Mouse (Mus musculus): ENCODE results near the gene Gm49394.

Gm49394 gene

DNA sequence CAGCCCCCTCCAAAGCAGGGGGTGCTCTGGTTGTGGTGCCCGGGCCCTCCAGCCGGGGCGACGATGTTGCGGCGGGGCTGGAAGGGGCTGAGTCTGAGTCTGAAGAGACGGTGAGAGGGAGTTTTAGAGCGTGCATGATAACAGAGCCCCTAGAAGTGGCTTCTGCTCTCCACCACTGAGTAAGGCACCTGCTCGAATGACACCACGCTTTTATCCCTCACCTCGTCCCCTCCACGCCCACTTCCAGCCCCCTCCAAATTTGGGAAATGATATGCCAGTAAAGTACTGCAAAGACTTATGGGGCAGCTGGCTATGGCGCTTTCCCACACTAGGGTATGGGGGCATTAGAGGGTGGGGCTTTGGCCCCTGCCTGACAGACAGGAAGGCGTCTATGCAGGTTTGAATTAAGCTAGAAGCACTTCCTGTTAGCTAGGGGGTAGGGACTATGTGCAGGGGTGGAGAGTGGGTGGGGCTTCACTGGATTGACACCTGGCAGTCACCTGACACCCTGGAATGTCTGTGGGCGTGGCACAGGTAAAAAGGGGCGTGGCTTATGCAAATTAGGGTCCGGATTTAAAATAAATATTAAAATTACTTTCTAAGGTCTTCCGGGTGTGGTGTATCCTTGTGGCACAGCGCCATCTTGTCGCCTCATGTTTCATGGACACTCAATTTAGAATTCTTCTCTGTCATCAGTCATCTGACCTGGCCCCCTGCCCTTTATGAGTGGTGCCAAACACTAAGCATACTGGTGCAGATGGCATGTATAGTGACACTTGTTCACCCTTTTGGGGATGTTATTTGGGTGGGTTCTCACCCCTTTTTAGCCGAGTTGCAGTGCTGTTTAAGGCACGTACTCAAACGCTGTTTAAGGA is at the start of gene Gm49394:
Gene Gm49394, minus strand, starts transcription at position 192 of the 875 bp plus-strand sequence.
- no peak for DNase-seq

DNA sequence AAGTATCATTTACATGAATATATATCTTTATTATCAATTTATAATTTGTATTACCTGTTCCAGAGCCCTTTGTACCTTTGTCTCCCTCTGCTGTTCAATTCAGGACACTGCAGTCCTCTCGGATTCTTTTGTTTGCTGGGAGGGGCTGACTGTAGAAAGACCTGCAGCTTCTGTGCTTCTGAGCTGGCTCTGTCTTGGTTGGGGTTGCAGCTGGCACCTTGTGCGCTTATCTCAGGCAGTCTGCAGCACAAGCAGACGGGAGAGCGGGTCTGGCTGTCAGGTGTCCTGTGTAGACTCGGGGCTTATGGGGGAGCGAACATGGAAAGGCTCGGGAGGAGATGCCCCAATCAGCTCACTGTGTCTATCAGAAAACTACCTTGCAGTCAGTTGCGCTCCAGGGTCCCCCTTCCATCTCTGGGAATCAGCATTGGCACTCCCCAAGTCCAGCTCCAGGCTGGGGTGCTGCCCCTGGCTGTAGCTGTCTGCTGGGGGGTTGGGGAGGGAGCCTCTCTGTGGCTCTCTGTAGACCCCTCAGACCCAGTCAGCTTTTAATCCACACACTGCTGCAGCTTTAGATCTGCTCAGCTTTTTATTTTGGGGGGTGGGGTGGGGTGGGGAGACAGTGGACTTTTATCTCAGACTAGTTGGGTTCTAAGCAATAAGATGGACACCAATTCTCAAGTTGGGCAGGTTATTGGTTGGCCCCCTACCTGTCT is 45.2 kb upstream of the Gm49394 start:
- peak; percentile 66 for DNase-seq

DNA sequence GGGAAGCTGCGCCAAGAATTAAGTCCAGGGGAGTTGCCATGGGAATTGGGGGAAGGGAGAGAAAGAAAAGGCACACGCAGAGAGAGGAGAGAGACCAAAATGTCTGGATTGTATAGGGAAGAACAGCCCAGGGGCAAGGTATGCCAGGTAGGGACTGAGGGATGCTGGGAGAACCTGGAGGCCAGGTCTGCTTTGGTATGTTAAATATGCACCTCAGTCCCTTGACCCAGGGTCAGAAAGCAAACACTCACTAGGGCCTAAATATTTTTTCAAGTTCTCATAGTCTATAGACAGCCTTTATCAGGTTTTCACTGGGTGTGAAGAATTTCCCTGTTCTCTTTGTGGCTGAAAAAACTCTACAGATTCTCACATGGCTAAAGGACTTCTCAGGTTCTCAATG is 37.1 kb upstream of the Gm49394 start:
- no peak for DNase-seq

GRCm38 (mm10) chr7:142699334-142699860 is 29.7 kb upstream of the Gm49394 start:
- DNase-seq = no peak

- DNase-seq = no peak
These were observed 8.9 kb upstream of the Gm49394 start for GRCm38 (mm10) chr7:142678611-142679010.

GRCm38 (mm10) chr7:142675644-142676043 is 5.9 kb upstream of the Gm49394 start:
- peak; percentile 63 for DNase-seq

GRCm38 (mm10) chr7:142675141-142675540 is 5.4 kb upstream of the Gm49394 start:
- no peak for DNase-seq

- DNase-seq = peak; percentile 56
These were observed 2.4 kb upstream of the Gm49394 start for GRCm38 (mm10) chr7:142672120-142672519.

- DNase-seq = no peak
These were observed 1.3 kb upstream of the Gm49394 start for GRCm38 (mm10) chr7:142671067-142671466.

DNA sequence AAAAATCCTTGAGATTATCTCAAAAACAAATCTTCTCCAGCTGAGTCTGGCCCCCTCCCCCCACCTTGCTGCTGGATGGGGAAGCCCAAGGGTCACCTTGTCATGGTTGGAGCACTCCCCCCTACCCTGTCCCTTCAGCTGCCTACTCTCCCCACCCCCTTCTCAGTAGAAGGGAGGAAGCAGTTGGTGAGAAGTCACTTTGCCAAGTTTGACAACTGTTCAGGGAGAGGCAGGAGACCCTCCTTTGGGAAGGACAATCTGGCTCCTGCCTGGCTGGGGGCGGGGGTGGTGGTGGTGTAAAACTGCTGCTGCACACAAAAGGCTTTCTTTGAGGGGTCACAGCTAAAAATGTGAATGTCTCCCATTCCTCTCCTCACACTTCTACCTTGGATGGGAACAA is 1.4 kb downstream of the Gm49394 start:
- DNase-seq = no peak

DNA sequence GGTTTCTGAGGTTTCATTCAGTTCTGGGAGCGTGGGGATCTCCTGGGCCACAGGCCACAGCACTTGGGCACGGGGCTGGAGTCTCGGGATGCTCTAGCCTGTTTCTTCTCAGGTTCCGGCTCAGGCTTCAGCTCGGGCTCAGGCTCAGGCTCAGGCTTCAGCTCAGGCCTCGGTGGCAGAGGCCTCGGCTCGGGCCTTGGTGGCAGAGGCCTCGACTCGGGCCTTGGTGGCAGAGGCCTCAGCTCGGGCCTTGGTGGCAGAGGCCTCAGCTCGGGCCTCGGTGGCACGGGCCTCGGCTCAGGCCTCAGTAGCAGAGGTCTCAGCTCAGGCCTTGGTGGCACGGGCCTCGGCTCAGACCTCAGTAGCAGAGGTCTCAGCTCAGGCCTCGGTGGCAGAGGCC is 2.2 kb downstream of the Gm49394 start:
- DNase-seq = no peak

GRCm38 (mm10) chr7:142666659-142667058 is 3.1 kb downstream of the Gm49394 start, which contains the start of gene Igf2:
TSS of gene Igf2 (minus strand) at chr7:142666816.
- DNase-seq = no peak

DNA sequence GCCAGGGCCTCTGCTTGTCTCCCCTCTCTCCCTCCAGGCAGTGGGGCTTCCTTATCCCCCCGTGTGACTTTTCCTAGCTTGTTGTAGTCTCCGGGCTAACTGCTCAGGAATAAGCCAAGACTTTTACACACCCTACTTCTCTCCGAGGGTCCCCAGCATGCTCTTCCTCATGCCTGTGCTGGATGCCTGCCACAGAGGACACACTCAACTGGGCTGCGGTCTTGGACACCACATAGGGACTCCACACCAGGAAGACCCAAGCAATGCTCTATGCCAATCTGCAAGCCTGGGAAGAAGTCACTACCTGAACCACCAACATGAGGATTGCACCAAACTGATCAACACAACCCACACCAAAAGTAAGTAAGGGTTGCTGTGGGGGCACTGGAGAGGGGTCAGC is 3.6 kb downstream of the Gm49394 start:
- DNase-seq = no peak

GRCm38 (mm10) chr7:142665364-142665763 is 4.4 kb downstream of the Gm49394 start:
- DNase-seq = no peak

DNA sequence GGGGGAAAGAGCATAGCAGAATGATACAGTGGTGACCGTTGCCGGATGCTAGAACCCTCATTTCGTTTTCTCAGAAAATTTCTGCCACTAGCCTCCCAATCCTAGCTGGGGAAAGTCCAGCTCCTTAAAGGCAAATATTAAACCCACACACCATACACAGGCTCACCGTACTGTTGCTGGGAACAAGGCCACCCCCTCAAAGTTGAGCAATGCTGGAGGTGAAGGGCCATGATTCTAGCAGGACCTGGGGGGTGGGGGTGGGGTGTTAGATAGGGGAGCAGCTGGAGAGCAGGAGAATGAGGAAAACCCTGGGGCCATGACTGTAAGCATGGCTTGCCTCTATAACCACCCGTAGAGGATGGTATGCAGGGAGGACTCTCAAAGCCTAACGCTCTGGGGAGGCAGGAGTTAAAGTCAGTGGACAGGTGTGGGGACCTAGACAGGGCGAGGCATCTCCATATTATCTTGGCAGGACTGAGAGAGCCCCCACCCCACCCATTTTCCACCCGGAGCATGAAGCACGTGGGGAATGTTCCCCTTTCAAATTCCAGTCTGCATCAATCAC is 5.2 kb downstream of the Gm49394 start:
- no peak for DNase-seq

DNA sequence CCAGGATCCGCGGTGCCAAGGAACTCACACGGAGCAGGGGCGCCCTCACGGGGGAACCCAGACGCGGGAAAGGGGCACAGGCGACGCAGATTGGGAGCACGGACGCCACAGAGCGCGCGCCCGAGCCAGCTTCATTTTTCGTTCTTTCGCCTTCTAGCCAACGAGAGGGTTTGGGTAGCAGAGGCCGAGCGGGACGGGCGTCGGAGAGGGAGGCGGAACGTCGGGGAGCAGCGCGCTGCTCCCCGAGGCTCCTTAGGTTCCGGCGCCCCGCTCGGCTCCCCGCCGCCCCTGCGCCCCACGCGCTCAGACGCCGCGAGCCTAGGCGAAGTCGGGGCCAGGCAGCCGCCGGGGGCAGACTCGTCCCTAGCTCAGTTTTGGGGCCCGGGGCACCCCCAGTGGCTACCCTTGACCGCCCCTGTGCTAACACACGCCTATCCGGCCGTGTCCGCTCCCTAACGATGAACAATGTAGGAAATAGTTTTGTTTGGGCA is 5.8 kb downstream of the Gm49394 start:
- DNase-seq = peak; percentile 78

DNA sequence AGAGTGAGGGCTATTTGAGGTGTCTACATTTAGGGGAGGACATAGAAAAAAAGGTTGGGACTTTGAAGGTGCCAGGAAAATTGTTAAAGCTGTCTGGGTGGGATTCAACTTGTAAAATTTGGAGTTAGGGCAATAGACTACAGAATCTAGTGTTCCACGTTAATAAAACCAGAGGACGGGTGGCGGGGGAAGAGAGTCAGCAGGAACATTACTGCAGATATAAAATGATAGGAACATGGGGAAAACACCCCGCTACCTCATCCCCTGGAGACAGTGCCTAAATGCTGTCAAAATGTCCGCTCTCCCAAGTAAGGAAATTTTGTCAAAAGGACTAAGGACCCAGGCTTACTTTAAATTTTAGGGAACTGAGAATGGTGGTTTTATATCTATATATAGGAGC is 6.6 kb downstream of the Gm49394 start:
- DNase-seq = no peak

- DNase-seq = no peak
These were observed 7.9 kb downstream of the Gm49394 start for GRCm38 (mm10) chr7:142661811-142662210.

DNA sequence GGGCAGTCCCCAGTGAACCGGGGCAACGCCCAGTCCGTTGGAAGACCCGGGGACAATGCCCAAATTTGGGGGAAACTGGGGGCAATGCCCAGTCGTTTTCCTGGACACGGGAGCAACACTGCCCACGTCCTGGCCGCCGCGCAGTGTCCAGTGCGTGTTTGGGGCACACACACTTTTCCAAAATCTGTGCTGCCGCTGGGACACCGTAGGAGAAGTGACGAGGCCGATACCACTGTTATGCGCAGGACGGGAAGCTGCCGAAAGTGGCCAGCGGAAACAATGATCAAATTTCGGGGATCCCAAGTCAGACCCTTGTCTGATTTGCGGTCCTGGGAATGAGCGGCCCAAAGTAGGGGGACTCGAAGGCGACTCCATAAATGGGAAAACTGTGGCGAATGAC is 8.7 kb downstream of the Gm49394 start:
- no peak for DNase-seq

DNA sequence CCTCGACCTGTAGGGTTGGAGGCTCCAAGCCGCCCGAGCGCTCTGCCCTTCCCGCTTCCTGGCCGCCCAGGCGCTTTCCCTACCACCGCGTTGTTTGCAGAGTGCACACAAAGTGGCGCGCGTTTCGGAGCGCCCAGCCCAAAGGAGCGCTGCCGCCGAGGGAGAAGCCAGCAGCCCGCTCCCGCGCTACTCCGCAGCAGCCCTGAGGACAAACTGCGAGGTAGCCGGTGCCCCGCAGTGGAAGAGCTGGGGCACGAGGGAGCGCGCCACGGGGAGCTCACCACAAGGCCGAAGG is 9.1 kb downstream of the Gm49394 start:
- DNase-seq = peak; percentile 32

DNA sequence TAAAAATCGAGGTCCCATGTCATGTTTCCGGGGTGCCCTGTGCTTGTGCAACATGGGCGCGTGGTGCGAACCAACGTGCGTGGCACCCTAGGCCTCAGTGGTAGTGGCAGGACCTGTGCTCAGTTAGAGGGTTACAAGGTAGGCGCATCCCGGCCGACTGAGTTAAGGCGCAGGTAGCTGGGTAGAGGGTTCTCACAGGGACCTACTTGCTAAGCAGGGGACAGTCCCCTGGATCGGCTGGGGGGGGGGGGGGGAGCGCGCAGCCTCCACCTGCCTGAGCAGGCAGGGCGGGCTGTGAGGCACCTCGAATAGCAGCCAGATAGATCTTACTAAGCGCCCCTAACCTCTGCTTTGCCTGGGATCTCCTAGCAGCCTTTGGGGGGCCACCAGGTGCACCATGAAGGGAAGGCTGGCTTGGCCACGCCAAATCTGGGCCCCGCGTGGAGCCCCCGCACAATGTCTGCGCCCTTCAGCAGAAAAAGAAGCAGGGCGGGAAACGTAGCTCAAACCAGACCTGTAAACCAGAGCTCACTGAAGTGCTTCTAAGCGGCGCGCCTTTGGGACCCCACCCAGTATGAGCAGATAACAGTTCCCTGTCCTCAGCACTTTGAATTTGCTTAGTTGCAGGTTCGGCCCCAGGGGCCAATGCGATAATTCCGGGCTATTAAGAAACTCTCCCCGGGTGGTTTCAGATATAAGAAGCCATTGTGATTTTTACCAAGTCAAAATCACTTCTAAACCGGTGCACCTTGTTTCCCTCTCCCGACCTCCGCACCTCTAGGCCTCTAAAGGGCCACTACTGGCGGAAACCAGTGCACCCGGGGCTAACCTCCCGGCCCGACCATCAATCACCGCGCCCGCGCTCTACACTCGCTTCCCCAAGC is 9.7 kb downstream of the Gm49394 start:
- DNase-seq = no peak

DNA sequence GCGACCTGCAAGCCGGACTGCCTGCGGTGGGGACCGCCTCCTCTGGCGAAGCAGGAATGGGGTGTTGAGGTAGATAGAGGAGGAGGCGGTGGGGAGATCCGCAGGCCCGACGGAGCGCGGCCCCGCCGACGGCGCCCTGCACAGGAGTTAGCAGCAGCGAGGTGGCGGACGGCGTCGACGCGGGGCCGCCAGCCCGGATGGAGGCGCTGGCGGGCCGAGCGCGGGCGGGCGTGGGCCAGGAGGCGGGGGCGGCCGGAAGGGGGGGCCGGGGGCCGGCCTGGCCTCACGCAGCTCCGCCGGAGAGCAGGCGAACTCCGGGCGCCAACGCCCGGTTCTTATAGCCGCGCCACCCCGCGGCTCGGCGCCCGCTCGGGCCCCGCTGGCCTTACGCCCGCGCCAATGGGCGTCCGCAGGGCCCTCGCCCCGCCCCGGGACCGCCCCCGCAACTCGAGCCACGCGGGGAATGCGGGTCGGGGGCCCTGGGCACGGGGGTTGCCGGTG is 10.5 kb downstream of the Gm49394 start:
- peak; percentile 50 for DNase-seq

Data from thymus, postnatal 4 days (tissue).